Mouse (Mus musculus) central nervous system, embryonic 11.5 days (tissue): ENCODE data around the gene Slc25a43. TPM values are rescaled to one million over a fixed set of nuclear protein-coding genes. Genes with fewer than 3 reads are reported as not detected.

Experiments used
- polyA plus RNA-seq: library from polyadenylated mRNA; depleted of rRNA; stranded (reverse); fragments of >200 nt; gene quantifications from 2 replicates; pipeline ENCODE4 v1.2.3, GENCODE M21; 2012; rRNA removed

Slc25a43 gene
- 0.93 and 1.1 TPM in 2 replicates for polyA plus RNA-seq

DNA sequence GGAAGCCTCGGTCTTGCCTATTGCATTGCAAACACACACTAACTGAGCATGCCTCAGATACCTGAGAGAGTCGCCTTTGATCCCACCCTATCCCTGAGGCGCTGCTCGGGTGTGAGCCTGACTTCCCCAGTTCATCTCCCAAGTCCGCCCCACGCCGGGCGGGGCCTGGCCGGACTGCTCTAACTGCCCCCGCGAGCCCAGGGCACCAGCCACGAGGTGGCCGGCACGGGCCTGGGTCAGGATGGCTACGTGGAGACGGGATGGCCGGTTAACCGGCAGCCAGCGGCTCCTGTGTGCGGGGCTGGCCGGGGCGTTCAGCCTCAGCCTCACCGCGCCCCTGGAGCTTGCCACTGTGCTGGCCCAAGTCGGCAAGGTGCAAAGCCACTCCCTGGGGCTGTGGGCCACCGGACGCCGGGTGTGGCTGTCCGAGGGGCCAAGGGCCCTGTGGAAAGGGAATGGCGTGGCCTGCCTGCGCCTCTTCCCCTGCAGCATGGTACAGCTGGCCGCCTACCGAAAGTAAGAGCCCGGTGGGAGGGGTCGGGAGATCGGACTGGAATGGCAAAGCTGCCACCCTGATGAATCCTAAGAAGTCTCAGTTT lies at the start of gene Slc25a43:
Gene Slc25a43 (plus strand): TSS at position 157 of the 599 bp plus-strand sequence.

DNA sequence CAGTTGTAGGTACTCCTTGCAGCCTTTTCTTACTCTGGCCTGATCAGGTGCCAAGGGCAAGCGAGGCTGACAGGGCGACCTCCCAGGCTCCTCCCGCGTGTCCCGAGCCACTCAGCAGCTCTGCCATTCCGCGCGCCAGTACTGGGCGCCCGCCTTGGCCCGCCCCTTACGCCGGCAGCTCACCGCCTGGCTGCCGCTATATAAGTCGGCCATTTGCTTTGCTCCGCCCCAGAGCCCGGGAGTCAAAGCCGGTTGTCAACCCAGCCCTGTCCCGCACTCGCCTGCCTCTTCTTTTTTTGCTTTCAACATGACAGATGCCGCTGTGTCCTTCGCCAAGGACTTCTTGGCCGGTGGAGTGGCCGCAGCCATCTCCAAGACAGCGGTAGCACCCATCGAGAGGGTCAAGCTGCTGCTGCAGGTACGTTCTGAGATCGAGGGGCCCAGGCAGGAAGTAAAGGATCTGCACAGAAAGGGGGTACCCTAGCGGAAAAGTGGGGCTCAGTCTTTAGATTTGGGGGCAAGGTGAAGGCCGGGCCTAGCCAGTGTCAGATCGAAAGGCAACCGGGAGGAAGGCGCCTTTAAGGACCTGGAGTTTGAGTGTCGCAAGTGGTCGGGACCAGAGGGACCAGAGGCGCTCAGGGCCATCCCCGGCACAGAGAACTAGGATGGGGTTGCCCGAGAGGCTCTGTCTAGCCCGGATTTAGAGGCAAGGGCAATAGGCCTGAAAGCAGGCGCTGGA lies 52.1 kb downstream of the Slc25a43 start, which contains the start of gene Slc25a5:
Gene Slc25a5 (plus strand): TSS at position 228 of the 739 bp plus-strand sequence.

Other genes with a start within 250 kb of the Slc25a43 start
- gene Pgrmc1, start 145.5 kb upstream of the Slc25a43 start, polyA plus RNA-seq = 148 and 169 TPM in 2 replicates
- gene Akap17b, start 98.3 kb upstream of the Slc25a43 start, polyA plus RNA-seq = 5.5 and 5.7 TPM in 2 replicates
- 454 and 581 TPM in 2 replicates for gene Slc25a5, start 52.0 kb downstream of the Slc25a43 start, polyA plus RNA-seq
- 19.7 and 44.4 TPM in 2 replicates for gene Ube2a, start 130.2 kb downstream of the Slc25a43 start, polyA plus RNA-seq
- 21.0 and 27.3 TPM in 2 replicates for gene C330007P06Rik, start 130.5 kb downstream of the Slc25a43 start, polyA plus RNA-seq
- gene Nkrf, start 159.2 kb downstream of the Slc25a43 start, polyA plus RNA-seq = 8.6 and 9.0 TPM in 2 replicates
- gene Sept6, start 248.1 kb downstream of the Slc25a43 start, polyA plus RNA-seq = 52.2 and 52.7 TPM in 2 replicates